Mouse (Mus musculus): ENCODE measurements around the gene Stk11. TPM values are rescaled to one million over a fixed set of nuclear protein-coding genes. Genes with fewer than 3 reads are reported as not detected.
A peak's percentile ranks its signal among the peaks of the same experiment; 100 is the strongest.

Stk11 gene
- polyA plus RNA-seq, 1 experiment: 70.3 TPM

DNA sequence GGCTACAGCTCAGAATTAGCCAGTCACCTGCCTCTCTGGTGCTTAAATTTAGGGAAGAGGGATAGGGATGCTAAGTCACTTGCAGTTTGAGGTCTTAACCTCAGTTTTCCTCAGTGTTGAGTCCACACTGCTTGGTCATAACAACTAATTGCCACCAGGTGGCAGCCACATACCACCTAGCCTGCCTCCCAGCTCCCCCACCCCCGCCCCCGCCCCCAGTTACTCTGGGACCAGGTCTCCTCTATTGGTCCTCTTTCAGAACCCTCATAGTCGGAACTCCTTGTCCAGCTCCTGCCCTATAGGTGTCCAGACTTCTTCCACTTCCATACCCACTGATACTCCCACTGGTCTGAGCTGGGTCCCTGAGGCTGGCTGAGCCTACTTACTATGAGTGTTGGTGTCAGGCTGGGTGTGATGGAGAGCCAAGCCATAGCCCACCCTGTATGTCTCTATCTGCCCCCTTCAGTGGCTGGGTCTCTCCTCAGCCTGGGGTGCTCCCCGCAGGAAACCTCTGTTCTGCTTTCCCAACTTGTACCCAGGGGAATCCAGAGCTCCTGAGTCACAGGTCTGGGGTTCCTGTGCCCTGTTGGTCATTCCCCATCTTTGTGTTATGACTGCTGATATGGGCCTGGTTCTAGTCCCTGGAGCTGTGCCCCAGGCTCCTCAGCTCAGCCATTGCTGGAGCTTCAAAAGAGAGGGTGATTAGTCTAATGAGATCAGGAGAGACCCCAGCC is 60.1 kb downstream of the Stk11 start:
- H3K9me3 ChIP-seq (replicated peaks; ENCODE audit: control insufficient read depth, insufficient read depth, low read length, poor library complexity, severe bottlenecking): no peaks in the 10 kb centered on the region
- no peak overlapping the region for H3K9ac ChIP-seq (ENCODE audit: low read depth, poor library complexity, severe bottlenecking)
- H3K4me3 ChIP-seq (ENCODE audit: low read depth, low read length): no peak overlapping the region
- no peaks in the 10 kb centered on the region for H3K27me3 ChIP-seq (ENCODE audit: control insufficient read depth, insufficient read depth, low read length, poor library complexity, severe bottlenecking)
- no peak for TF ChIP-seq EP300 (IDR thresholded peaks at IDR 0.05; ENCODE audit: insufficient read depth, low read depth, low read length)
- TF ChIP-seq CTCF (IDR thresholded peaks at IDR 0.05; ENCODE audit: low read depth, low read length): peak; percentile 52
- H3K4me1 ChIP-seq (ENCODE audit: control insufficient read depth, insufficient read depth, low read length): peaks cover 4% of the 10 kb centered on the region
- no peak overlapping the region for H3K27ac ChIP-seq (ENCODE audit: insufficient read depth, low read length)
- no peaks in the 10 kb centered on the region; the same call in 1 of the 2 replicates for H3K36me3 ChIP-seq (ENCODE audit: control insufficient read depth, insufficient read depth, low read length, poor library complexity, severe bottlenecking)

DNA sequence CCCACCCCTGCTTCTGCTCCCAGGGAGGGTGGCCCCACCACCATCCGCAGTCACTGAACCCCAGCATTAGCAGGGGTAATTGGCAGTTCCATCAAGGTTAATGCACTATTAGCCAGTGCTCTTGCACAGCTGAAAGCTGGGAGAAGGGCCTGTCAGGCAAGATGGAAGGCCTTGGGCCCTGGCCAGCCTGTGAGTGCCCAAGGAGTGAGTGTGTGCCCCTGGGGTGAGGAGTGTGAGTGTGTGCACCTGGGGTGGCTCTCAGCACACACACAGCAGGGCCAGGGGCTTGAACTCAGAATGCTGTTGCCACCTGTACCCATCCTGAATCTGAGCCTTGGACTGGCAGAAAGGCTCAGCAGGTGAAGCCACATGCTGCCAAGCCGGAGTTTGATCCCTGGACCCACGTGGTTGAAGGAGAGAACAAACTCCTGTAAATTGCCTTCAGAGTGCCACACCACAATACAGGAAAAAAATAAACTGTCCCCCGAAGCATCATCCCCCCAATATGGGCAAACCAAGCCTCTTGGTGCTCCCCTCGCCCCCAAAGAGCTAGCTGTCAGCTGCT is 60.7 kb downstream of the Stk11 start:
- no peaks in the 10 kb centered on the region for H3K9me3 ChIP-seq (replicated peaks; ENCODE audit: control insufficient read depth, insufficient read depth, low read length, poor library complexity, severe bottlenecking)
- no peaks in the 10 kb centered on the region for H3K36me3 ChIP-seq (ENCODE audit: control insufficient read depth, insufficient read depth, low read length, poor library complexity, severe bottlenecking)
- no peak overlapping the region for H3K9ac ChIP-seq (ENCODE audit: low read depth, poor library complexity, severe bottlenecking)
- H3K27ac ChIP-seq (ENCODE audit: insufficient read depth, low read length): no peak overlapping the region
- peaks cover 3% of the 10 kb centered on the region for H3K4me1 ChIP-seq (ENCODE audit: control insufficient read depth, insufficient read depth, low read length)
- TF ChIP-seq EP300 (IDR thresholded peaks at IDR 0.05; ENCODE audit: insufficient read depth, low read depth, low read length): no peak
- no peak for TF ChIP-seq CTCF (IDR thresholded peaks at IDR 0.05; ENCODE audit: low read depth, low read length)
- no peak for TF ChIP-seq POLR2A (IDR thresholded peaks at IDR 0.05; ENCODE audit: insufficient read depth, low read length)
- H3K4me3 ChIP-seq (ENCODE audit: low read depth, low read length): no peak overlapping the region
- H3K27me3 ChIP-seq (ENCODE audit: control insufficient read depth, insufficient read depth, low read length, poor library complexity, severe bottlenecking): no peaks in the 10 kb centered on the region

DNA sequence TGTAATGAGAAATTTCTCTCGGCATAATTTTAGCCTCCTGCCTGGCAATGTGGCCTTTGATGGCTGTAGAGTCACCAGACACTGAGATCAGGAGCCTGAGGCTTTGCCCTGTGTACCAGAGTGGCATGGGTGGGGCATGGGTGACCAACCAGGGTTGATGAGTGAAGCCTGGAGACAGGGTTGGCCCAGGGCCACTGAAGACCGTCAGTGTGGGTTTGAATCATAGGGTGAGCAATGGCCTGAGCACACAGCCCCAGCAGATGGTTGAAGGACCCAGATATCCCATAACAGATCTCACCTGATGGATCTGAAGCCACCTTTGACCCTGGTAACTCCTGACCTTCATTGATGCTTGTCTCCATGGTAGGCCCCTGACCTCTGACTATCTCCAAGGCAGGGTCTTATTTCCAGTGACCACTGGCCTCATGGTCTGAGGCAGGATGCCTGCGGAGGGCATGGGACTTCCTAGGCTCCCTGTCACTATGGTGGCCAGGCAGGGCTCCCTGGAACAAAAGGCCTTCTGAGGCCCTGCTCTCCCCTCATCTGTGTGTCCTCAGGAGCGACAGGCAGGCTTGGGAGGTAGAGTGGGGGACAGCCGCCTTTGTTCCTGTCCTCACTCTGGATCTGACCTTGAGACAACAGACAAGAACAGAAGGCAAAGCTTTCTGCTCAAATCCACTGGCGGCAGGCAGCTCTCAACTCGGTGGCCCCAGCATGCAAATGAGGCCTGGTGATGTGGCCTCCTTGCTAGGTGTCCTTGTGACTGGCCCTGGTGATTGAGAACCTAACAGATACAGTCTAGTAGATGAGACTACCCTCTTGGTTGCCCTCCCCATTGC is 62.1 kb downstream of the Stk11 start:
- Histone ChIP-seq H3K27ac (ENCODE audit: insufficient read depth, low read length) (no peak overlapping the region), H3K4me3 (ENCODE audit: low read depth, low read length) (no peak overlapping the region), H3K9me3 (replicated peaks; ENCODE audit: control insufficient read depth, insufficient read depth, low read length, poor library complexity, severe bottlenecking) (no peaks in the 10 kb centered on the region)

DNA sequence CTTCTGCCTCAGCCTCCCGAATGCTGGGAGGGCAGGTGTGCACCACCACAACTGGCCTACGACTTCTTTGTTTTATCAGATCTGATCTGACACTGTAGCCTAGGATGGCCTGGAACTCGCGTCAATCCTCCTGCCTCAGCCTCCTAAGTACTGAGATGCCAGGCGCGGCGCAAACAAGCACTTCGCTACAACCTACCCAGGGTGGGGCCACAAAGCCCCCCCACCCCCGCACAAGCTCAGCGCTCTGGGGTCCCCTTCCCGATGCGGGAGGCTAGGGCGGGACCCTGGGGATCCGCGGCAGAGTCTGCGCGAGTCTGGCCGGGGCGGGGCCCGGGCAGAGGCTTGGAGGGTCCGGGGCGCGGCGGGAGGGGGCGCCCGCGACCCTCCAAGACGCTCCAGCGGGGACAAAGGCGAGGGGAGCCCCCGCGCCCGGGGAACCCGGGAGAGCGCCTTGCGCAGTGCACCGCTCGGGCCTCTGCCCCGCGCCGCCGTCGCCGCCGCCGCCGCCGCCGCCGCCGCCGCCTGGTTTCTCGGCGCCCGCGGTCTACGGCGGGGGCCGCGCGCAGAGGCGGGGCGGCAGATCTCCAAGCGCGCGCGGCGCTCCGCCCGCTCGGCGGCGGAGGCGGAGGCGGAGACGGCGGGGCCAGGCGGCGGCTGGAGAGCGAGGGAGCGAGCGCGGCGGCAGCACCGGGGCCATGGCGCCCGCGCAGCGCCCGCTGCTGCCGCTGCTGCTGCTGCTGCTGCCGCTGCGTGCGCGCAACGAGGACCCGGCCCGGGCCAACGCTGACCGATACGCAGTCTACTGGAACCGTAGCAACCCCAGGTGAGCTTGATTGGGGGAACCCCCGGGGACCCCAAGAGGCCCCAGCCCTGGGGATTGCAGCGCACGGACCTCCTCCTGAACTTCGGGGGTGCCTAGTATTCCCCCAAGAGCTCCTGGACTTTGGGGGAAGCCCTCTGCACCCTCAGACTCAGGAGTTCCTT is 63.8 kb downstream of the Stk11 start, which contains the start of gene Efna2:
TSS of gene Efna2 (plus strand) at position 415 of the 984 bp plus-strand sequence.
- no peaks in the 10 kb centered on the region for H3K36me3 ChIP-seq (ENCODE audit: control insufficient read depth, insufficient read depth, low read length, poor library complexity, severe bottlenecking)
- H3K27ac ChIP-seq (ENCODE audit: insufficient read depth, low read length): peak within 1 kb of the TSS; percentile 4; the same call in 1 of the 2 replicates
- no peaks in the 10 kb centered on the region for H3K27me3 ChIP-seq (ENCODE audit: control insufficient read depth, insufficient read depth, low read length, poor library complexity, severe bottlenecking)
- H3K4me3 ChIP-seq (ENCODE audit: low read depth, low read length): peak within 1 kb of the TSS; percentile 82
- TF ChIP-seq CTCF (IDR thresholded peaks at IDR 0.05; ENCODE audit: low read depth, low read length) (no peak), EP300 (IDR thresholded peaks at IDR 0.05; ENCODE audit: insufficient read depth, low read depth, low read length) (no peak), POLR2A (IDR thresholded peaks at IDR 0.05; ENCODE audit: insufficient read depth, low read length) (no peak)
- H3K4me1 ChIP-seq (ENCODE audit: control insufficient read depth, insufficient read depth, low read length): peaks cover 3% of the 10 kb centered on the region
- H3K9ac ChIP-seq (ENCODE audit: low read depth, poor library complexity, severe bottlenecking): peak within 1 kb of the TSS; percentile 88
- H3K9me3 ChIP-seq (replicated peaks; ENCODE audit: control insufficient read depth, insufficient read depth, low read length, poor library complexity, severe bottlenecking): no peaks in the 10 kb centered on the region

More for the DNA sequence above, 62.1 kb downstream of the Stk11 start:
- peaks cover 3% of the 10 kb centered on the region for H3K4me1 ChIP-seq (ENCODE audit: control insufficient read depth, insufficient read depth, low read length)
- TF ChIP-seq POLR2A (IDR thresholded peaks at IDR 0.05; ENCODE audit: insufficient read depth, low read length): no peak
- no peak for TF ChIP-seq CTCF (IDR thresholded peaks at IDR 0.05; ENCODE audit: low read depth, low read length)
- no peak for TF ChIP-seq EP300 (IDR thresholded peaks at IDR 0.05; ENCODE audit: insufficient read depth, low read depth, low read length)
- no peaks in the 10 kb centered on the region for H3K36me3 ChIP-seq (ENCODE audit: control insufficient read depth, insufficient read depth, low read length, poor library complexity, severe bottlenecking)
- H3K27me3 ChIP-seq (ENCODE audit: control insufficient read depth, insufficient read depth, low read length, poor library complexity, severe bottlenecking): no peaks in the 10 kb centered on the region
- no peak overlapping the region for H3K9ac ChIP-seq (ENCODE audit: low read depth, poor library complexity, severe bottlenecking)

Other genes with a start within 250 kb of the Stk11 start
- 8.7 and 13.1 TPM in 2 replicates for gene Prtn3, start 241.3 kb upstream of the Stk11 start, polyA plus RNA-seq (2011; ENCODE audit: insufficient read depth, insufficient read length, low read depth, missing spikeins)
- 6.4 and 8.3 TPM in 2 replicates for gene Plppr3, start 241.2 kb upstream of the Stk11 start, polyA plus RNA-seq (2011; ENCODE audit: insufficient read depth, insufficient read length, low read depth, missing spikeins)
- not detected in 2 replicates for gene Elane, start 229.6 kb upstream of the Stk11 start, polyA plus RNA-seq (2011; ENCODE audit: insufficient read depth, insufficient read length, low read depth, missing spikeins)
- not detected in 2 replicates for gene Cfd, start 224.9 kb upstream of the Stk11 start, polyA plus RNA-seq (2011; ENCODE audit: insufficient read depth, insufficient read length, low read depth, missing spikeins)
- 17.4 and 17.5 TPM in 2 replicates for gene Med16, start 206.9 kb upstream of the Stk11 start, polyA plus RNA-seq (2011; ENCODE audit: insufficient read depth, insufficient read length, low read depth, missing spikeins)
- gene Gm26602, start 204.9 kb upstream of the Stk11 start, polyA plus RNA-seq (2011; ENCODE audit: insufficient read depth, insufficient read length, low read depth, missing spikeins): not detected in 2 replicates
- 0.25 and 1.2 TPM in 2 replicates for gene Kiss1r, start 198.8 kb upstream of the Stk11 start, polyA plus RNA-seq (2011; ENCODE audit: insufficient read depth, insufficient read length, low read depth, missing spikeins)
- 49.4 and 56.5 TPM in 2 replicates for gene R3hdm4, start 194.6 kb upstream of the Stk11 start, polyA plus RNA-seq (2011; ENCODE audit: insufficient read depth, insufficient read length, low read depth, missing spikeins)
- 31.1 and 36.5 TPM in 2 replicates for gene Arid3a, start 188.8 kb upstream of the Stk11 start, polyA plus RNA-seq (2011; ENCODE audit: insufficient read depth, insufficient read length, low read depth, missing spikeins)
- 47.6 and 55.3 TPM in 2 replicates for gene Wdr18, start 155.7 kb upstream of the Stk11 start, polyA plus RNA-seq (2011; ENCODE audit: insufficient read depth, insufficient read length, low read depth, missing spikeins)
- not detected in 2 replicates for gene Grin3b, start 145.1 kb upstream of the Stk11 start, polyA plus RNA-seq (2011; ENCODE audit: insufficient read depth, insufficient read length, low read depth, missing spikeins)
- 54.6 and 61.1 TPM in 2 replicates for gene Tmem259, start 131.5 kb upstream of the Stk11 start, polyA plus RNA-seq (2011; ENCODE audit: insufficient read depth, insufficient read length, low read depth, missing spikeins)
- 156 and 164 TPM in 2 replicates for gene Cnn2, start 127.2 kb upstream of the Stk11 start, polyA plus RNA-seq (2011; ENCODE audit: insufficient read depth, insufficient read length, low read depth, missing spikeins)
- gene Abca7, start 119.3 kb upstream of the Stk11 start, polyA plus RNA-seq (2011; ENCODE audit: insufficient read depth, insufficient read length, low read depth, missing spikeins): 10.6 and 11.0 TPM in 2 replicates
- 6.5 and 6.9 TPM in 2 replicates for gene Arhgap45, start 99.2 kb upstream of the Stk11 start, polyA plus RNA-seq (2011; ENCODE audit: insufficient read depth, insufficient read length, low read depth, missing spikeins)
- gene Polr2e, start 76.0 kb upstream of the Stk11 start, polyA plus RNA-seq (2011; ENCODE audit: insufficient read depth, insufficient read length, low read depth, missing spikeins): 176 and 180 TPM in 2 replicates
- 479 and 507 TPM in 2 replicates for gene Gpx4, start 68.6 kb upstream of the Stk11 start, polyA plus RNA-seq (2011; ENCODE audit: insufficient read depth, insufficient read length, low read depth, missing spikeins)
- gene Sbno2, start 10.2 kb upstream of the Stk11 start, polyA plus RNA-seq (2011; ENCODE audit: insufficient read depth, insufficient read length, low read depth, missing spikeins): 36.1 and 37.3 TPM in 2 replicates
- 242 and 255 TPM in 2 replicates for gene Atp5d, start 22.8 kb downstream of the Stk11 start, polyA plus RNA-seq (2011; ENCODE audit: insufficient read depth, insufficient read length, low read depth, missing spikeins)
- 29.8 and 33.4 TPM in 2 replicates for gene Cbarp, start 25.0 kb downstream of the Stk11 start, polyA plus RNA-seq (2011; ENCODE audit: insufficient read depth, insufficient read length, low read depth, missing spikeins)
- gene Midn, start 32.5 kb downstream of the Stk11 start, polyA plus RNA-seq (2011; ENCODE audit: insufficient read depth, insufficient read length, low read depth, missing spikeins): 67.4 and 73.2 TPM in 2 replicates
- gene Cirbp, start 50.2 kb downstream of the Stk11 start, polyA plus RNA-seq (2011; ENCODE audit: insufficient read depth, insufficient read length, low read depth, missing spikeins): 51.9 and 58.2 TPM in 2 replicates
- 7.6 and 7.7 TPM in 2 replicates for gene 1600002K03Rik, start 57.1 kb downstream of the Stk11 start, polyA plus RNA-seq (2011; ENCODE audit: insufficient read depth, insufficient read length, low read depth, missing spikeins)
- 7.2 and 11.2 TPM in 2 replicates for gene Efna2, start 63.7 kb downstream of the Stk11 start, polyA plus RNA-seq (2011; ENCODE audit: insufficient read depth, insufficient read length, low read depth, missing spikeins)
- 35.7 and 36.5 TPM in 2 replicates for gene Mum1, start 110.6 kb downstream of the Stk11 start, polyA plus RNA-seq (2011; ENCODE audit: insufficient read depth, insufficient read length, low read depth, missing spikeins)
- 63.9 and 72.8 TPM in 2 replicates for gene Ndufs7, start 133.3 kb downstream of the Stk11 start, polyA plus RNA-seq (2011; ENCODE audit: insufficient read depth, insufficient read length, low read depth, missing spikeins)
- 0.68 and 0.82 TPM in 2 replicates for gene Gamt, start 145.2 kb downstream of the Stk11 start, polyA plus RNA-seq (2011; ENCODE audit: insufficient read depth, insufficient read length, low read depth, missing spikeins)
- gene Dazap1, start 145.7 kb downstream of the Stk11 start, polyA plus RNA-seq (2011; ENCODE audit: insufficient read depth, insufficient read length, low read depth, missing spikeins): 175 and 192 TPM in 2 replicates
- gene Rps15, start 176.7 kb downstream of the Stk11 start, polyA plus RNA-seq (2011; ENCODE audit: insufficient read depth, insufficient read length, low read depth, missing spikeins): 2,641 and 2,952 TPM in 2 replicates
- 3.2 and 3.8 TPM in 2 replicates for gene Apc2, start 180.2 kb downstream of the Stk11 start, polyA plus RNA-seq (2011; ENCODE audit: insufficient read depth, insufficient read length, low read depth, missing spikeins)
- 11.6 and 13.2 TPM in 2 replicates for gene 2310011J03Rik, start 204.7 kb downstream of the Stk11 start, polyA plus RNA-seq (2011; ENCODE audit: insufficient read depth, insufficient read length, low read depth, missing spikeins)
- 2.8 and 3.1 TPM in 2 replicates for gene Pcsk4, start 213.7 kb downstream of the Stk11 start, polyA plus RNA-seq (2011; ENCODE audit: insufficient read depth, insufficient read length, low read depth, missing spikeins)
- gene Reep6, start 214.2 kb downstream of the Stk11 start, polyA plus RNA-seq (2011; ENCODE audit: insufficient read depth, insufficient read length, low read depth, missing spikeins): 17.3 and 17.6 TPM in 2 replicates
- 3.8 and 5.4 TPM in 2 replicates for gene Adamtsl5, start 232.6 kb downstream of the Stk11 start, polyA plus RNA-seq (2011; ENCODE audit: insufficient read depth, insufficient read length, low read depth, missing spikeins)
- gene Plk5, start 240.7 kb downstream of the Stk11 start, polyA plus RNA-seq (2011; ENCODE audit: insufficient read depth, insufficient read length, low read depth, missing spikeins): 11.1 and 12.6 TPM in 2 replicates